Mouse (Mus musculus) myocyte (in vitro differentiated cells): ENCODE measurements at regions not wholly inside any gene's neighbourhood (a gene's known extent, or its start where the extent isn't known, plus 50 kb on each side); places are given as distances from the start of the nearest gene placed in this dataset.

Experiments used
- MAX ChIP-seq: IDR thresholded peaks from one replicate; pipeline ENCODE4 v1.6.1; 2011; ENCODE audit warnings: low read depth, mild to moderate bottlenecking, control low read depth
- POLR2AphosphoS2 ChIP-seq: IDR thresholded peaks from one replicate; pipeline ENCODE4 v1.6.1; 2011; ENCODE audit warnings: low read depth, control low read depth; ENCODE audit not compliant: insufficient read length
- TCF12 ChIP-seq: IDR thresholded peaks from one replicate; pipeline ENCODE4 v1.6.1; 2011; ENCODE audit warnings: mild to moderate bottlenecking, control low read depth; ENCODE audit not compliant: poor library complexity, insufficient read depth, severe bottlenecking

DNA sequence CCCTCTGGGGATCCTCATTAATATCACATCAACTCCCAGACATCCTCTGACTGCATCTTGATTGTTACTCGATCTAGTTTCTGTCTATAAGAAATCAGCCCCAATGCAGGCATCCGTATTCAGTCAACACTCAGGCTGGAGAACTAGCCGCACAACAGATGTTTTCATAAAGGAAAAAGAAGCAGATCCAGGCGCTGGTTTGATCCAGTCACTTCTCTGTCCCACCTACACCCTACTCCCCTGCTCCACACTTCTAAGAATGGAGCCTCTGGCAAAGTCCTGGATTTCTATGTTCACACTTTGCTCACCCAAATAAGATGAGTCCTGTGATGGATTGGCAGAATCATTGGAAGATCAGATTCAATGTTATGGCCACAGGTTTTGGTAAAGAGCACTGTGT, 302.4 kb downstream of the Slc4a3 start:
- no peak for TF ChIP-seq POLR2AphosphoS2
- no peak for TF ChIP-seq TCF12
- TF ChIP-seq MAX: no peak
